Mouse (Mus musculus) ES-Bruce4 (cell line): ENCODE measurements around the gene Lipm. TPM values are rescaled to one million over a fixed set of nuclear protein-coding genes. Genes with fewer than 3 reads are reported as not detected.

Source experiments
- H3K27ac ChIP-seq: 2 replicates; pipeline ENCODE4 v1.5.1; 2012; ENCODE audit warnings: low read length, inconsistent platforms; ENCODE audit not compliant: insufficient read depth
- H3K27me3 ChIP-seq: 2 replicates; pipeline ENCODE4 v1.6.1; 2012; ENCODE audit warnings: mild to moderate bottlenecking, low read length, inconsistent platforms; ENCODE audit not compliant: control insufficient read depth, poor library complexity, insufficient read depth, severe bottlenecking
- H3K36me3 ChIP-seq: 2 replicates; pipeline ENCODE4 v1.6.1; 2012; ENCODE audit warnings: inconsistent platforms, mild to moderate bottlenecking, low read length, moderate library complexity; ENCODE audit not compliant: control insufficient read depth, poor library complexity, insufficient read depth, severe bottlenecking
- H3K4me1 ChIP-seq: one replicate; pipeline ENCODE4 v1.8.1; 2011; ENCODE audit warnings: low read length; ENCODE audit not compliant: control insufficient read depth, insufficient read depth
- H3K4me3 ChIP-seq: 2 replicates; pipeline ENCODE4 v1.5.1; 2011; ENCODE audit warnings: low read depth, mild to moderate bottlenecking, low read length
- H3K9ac ChIP-seq: 2 replicates; pipeline ENCODE4 v1.6.1; 2012; ENCODE audit warnings: low read depth, mild to moderate bottlenecking, inconsistent platforms; ENCODE audit not compliant: poor library complexity, severe bottlenecking
- H3K9me3 ChIP-seq: replicated peaks from 2 replicates; pipeline ENCODE4 v1.6.1; 2012; ENCODE audit warnings: mild to moderate bottlenecking, low read length, inconsistent platforms; ENCODE audit not compliant: control insufficient read depth, poor library complexity, insufficient read depth, severe bottlenecking
- CTCF ChIP-seq: IDR thresholded peaks from one replicate; pipeline ENCODE4 v1.8.1; 2011; ENCODE audit warnings: low read depth, low read length
- EP300 ChIP-seq: IDR thresholded peaks from 2 replicates; pipeline ENCODE4 v1.6.1; 2011; ENCODE audit warnings: low read depth, low read length; ENCODE audit not compliant: insufficient read depth
- POLR2A ChIP-seq: IDR thresholded peaks from one replicate; pipeline ENCODE4 v1.8.1; 2011; ENCODE audit warnings: low read length; ENCODE audit not compliant: insufficient read depth
- polyA plus RNA-seq: library from polyadenylated mRNA; stranded (reverse); fragments of >200 nt; gene quantifications from 2 replicates; pipeline ENCODE4 v1.2.4, GENCODE M21; 2011; ENCODE audit warnings: low read depth; ENCODE audit not compliant: missing spikeins, insufficient read depth, insufficient read length

Gene Lipm
- polyA plus RNA-seq, 1 experiment: not detected

DNA sequence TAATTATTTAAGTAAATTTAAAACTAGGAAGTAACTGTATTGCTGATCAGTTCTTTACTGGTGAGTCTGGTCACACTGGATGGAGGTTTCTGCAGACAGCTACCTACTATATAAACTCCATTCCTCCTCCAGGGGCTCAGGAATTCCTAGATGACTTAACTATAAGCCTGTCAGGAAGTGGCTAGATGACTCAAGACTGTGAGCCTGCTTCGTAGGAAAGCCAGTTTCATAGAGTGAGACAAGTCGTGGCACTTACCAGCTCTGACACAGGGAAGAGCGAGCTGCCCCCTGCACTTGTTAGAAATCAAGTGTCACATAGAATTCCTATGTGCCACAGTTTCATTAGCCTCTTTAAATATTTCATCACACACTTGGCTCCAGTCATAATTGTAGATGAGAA is 70.4 kb downstream of the Lipm start:
- TF ChIP-seq EP300 (no peak), POLR2A (no peak), CTCF (no peak)
- H3K27me3 ChIP-seq: no peaks in the 10 kb centered on the region

More for the DNA sequence above, 70.4 kb downstream of the Lipm start:
- Histone ChIP-seq H3K4me1 (no peaks in the 10 kb centered on the region), H3K9ac (no peak overlapping the region), H3K36me3 (no peaks in the 10 kb centered on the region), H3K4me3 (no peak overlapping the region), H3K27ac (no peak overlapping the region), H3K9me3 (no peaks in the 10 kb centered on the region)

Other genes with a start within 250 kb of the Lipm start
- not detected in 2 replicates for gene Lipf, start 139.7 kb upstream of the Lipm start, polyA plus RNA-seq
- not detected in 2 replicates for gene Lipk, start 92.6 kb upstream of the Lipm start, polyA plus RNA-seq
- gene Lipn, start 33.6 kb upstream of the Lipm start, polyA plus RNA-seq: not detected in 2 replicates
- gene Ankrd22, start 65.1 kb downstream of the Lipm start, polyA plus RNA-seq: not detected in 2 replicates
- gene Stambpl1, start 91.3 kb downstream of the Lipm start, polyA plus RNA-seq: 1.3 and 2.8 TPM in 2 replicates
- 44.1 and 50.0 TPM in 2 replicates for gene Acta2, start 154.7 kb downstream of the Lipm start, polyA plus RNA-seq
- gene Fas, start 189.7 kb downstream of the Lipm start, polyA plus RNA-seq: 2.8 TPM in 2 replicates